Mouse (Mus musculus) midbrain, embryonic 12.5 days (tissue): ENCODE measurements at regions not wholly inside any gene's neighbourhood (a gene's known extent, or its start where the extent isn't known, plus 50 kb on each side); places are given as distances from the start of the nearest gene placed in this dataset.

Experiments
- ATAC-seq: fragments of 200-750 bp; cut with Nextera tagmentation; 2 replicates; pipeline ENCODE4 v1.8.0; 2017; ENCODE audit warnings: low read depth, moderate TSS enrichment, moderate library complexity; ENCODE audit not compliant: low FRiP score
- H3K27ac ChIP-seq: fragments of 300-500 bp; sonication (generic); replicated peaks from 2 replicates; pipeline ENCODE4 v1.5.1; 2016; ENCODE audit warnings: mild to moderate bottlenecking
- H3K27me3 ChIP-seq: fragments of 300-500 bp; sonication (generic); 2 replicates; pipeline ENCODE4 v1.6.1; 2016; ENCODE audit warnings: mild to moderate bottlenecking
- H3K36me3 ChIP-seq: fragments of 300-500 bp; sonication (generic); 2 replicates; pipeline ENCODE4 v1.6.1; 2016
- H3K4me1 ChIP-seq: fragments of 300-500 bp; sonication (generic); 2 replicates; pipeline ENCODE4 v1.6.1; 2016
- H3K4me2 ChIP-seq: fragments of 300-500 bp; sonication (generic); replicated peaks from 2 replicates; pipeline ENCODE4 v1.6.1; 2016; ENCODE audit warnings: mild to moderate bottlenecking, moderate library complexity
- H3K4me3 ChIP-seq: fragments of 300-500 bp; sonication (generic); 2 replicates; pipeline ENCODE4 v1.5.1; 2016; ENCODE audit warnings: mild to moderate bottlenecking
- H3K9ac ChIP-seq: fragments of 300-500 bp; sonication (generic); replicated peaks from 2 replicates; pipeline ENCODE4 v1.6.1; 2016; ENCODE audit warnings: mild to moderate bottlenecking, moderate library complexity
- H3K9me3 ChIP-seq: fragments of 300-500 bp; sonication (generic); 2 replicates; pipeline ENCODE4 v1.6.1; 2016; ENCODE audit warnings: mild to moderate bottlenecking
- WGBS: fragments of 180-500 bp; shearing (Covaris S2); methylation state at CpG from one replicate; pipeline ENCODE4 v1.1.7; 2016; 5-methylcytosine and 5-hydroxymethylcytosine counted together

DNA sequence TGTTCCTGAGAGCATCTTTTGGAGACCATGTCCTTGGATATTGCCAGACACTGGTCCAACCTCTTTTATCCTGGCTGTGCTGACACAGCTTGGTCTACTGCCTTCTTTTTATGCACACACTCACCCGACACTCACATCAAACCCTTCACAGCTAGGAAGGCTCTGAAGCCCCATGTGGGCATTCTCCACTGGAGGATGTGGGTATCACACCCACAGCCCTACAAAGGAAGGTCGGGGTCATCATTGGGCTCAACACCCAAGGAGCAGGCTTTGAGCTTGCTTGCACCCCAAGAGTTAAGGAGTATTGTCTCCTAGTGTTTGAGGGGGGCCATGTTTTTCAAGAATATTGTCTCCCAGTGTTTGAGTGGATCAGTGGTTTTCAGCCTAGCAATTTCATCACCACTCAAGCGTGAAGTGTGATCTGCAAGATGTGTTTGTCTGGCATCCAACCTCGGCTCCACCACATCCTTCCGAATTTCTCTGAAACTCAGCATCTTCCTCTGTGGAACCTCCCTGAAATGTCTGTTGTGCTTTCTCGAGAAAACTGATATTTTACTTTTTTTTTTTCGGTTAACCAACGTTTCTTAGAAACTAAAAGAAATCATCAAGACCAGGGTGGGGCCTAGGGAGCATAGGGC, 297.2 kb upstream of the Zmiz1 start:
- 83% methylated on average over 8 of the region's 8 CpGs for WGBS
- no peaks in the 10 kb centered on the region for H3K27me3 ChIP-seq
- ATAC-seq: no peak

DNA sequence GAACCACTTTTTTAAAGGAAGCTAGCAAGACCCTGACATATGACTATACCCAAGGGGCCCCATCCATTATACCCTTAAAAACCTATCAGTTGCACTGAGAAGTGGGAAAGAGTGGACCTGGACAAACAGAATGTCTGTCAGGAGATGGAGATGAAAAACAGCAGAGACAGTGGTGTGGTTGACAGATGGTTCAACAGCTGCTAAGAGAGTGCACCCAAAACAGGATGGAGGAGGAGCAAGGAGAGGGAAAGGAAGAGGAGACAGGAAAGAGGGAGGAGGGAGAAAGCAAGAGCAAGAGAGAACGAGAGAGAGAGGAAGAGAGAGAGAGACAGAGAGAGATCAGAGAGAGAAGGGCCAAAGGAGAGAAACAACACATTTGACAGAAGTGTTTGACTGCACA, 292.8 kb upstream of the Zmiz1 start:
- H3K27ac ChIP-seq: no peak overlapping the region
- no peak overlapping the region for H3K4me3 ChIP-seq
- no peak for ATAC-seq
- whole genome bisulfite sequencing: 19% methylated on average over 1 of the region's 1 CpGs
- no peaks in the 10 kb centered on the region for H3K27me3 ChIP-seq
- H3K4me2 ChIP-seq: no peak overlapping the region
- no peaks in the 10 kb centered on the region for H3K36me3 ChIP-seq
- no peaks in the 10 kb centered on the region for H3K9me3 ChIP-seq
- H3K4me1 ChIP-seq: peaks cover 4% of the 10 kb centered on the region; the same call in 1 of the 2 replicates
- no peak overlapping the region for H3K9ac ChIP-seq

More for the DNA sequence above, 297.2 kb upstream of the Zmiz1 start:
- no peaks in the 10 kb centered on the region for H3K4me1 ChIP-seq
- H3K4me3 ChIP-seq: no peak overlapping the region
- no peaks in the 10 kb centered on the region for H3K36me3 ChIP-seq
- H3K9ac ChIP-seq: no peak overlapping the region
- H3K9me3 ChIP-seq: no peaks in the 10 kb centered on the region
- no peak overlapping the region for H3K27ac ChIP-seq
- H3K4me2 ChIP-seq: no peak overlapping the region

DNA sequence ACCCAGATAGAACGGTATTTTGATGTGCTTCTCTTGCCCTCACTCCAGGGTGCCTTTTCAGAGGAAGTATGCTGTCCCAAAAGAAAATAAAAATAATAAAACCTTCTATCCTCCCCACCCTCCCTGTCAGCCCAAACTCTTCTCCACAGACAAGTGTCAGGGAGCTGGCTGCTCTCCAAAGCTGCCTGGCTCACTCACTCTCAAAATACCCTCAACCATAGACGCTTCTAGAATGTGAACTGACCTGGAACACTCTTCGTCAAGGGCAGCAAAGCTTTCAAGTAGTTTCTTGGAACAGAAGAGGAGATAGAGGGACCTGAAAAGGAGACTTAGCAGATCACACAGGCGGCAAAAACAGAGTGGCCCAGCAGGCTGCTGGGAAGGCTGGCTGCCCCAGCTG, 291.4 kb upstream of the Zmiz1 start:
- no peak overlapping the region for H3K4me3 ChIP-seq
- WGBS: 43% methylated on average over 4 of the region's 4 CpGs
- no peak overlapping the region for H3K4me2 ChIP-seq
- H3K9me3 ChIP-seq: no peaks in the 10 kb centered on the region
- no peak for ATAC-seq
- peaks cover 4% of the 10 kb centered on the region; the same call in 1 of the 2 replicates for H3K4me1 ChIP-seq
- no peak overlapping the region for H3K9ac ChIP-seq
- no peaks in the 10 kb centered on the region for H3K36me3 ChIP-seq
- H3K27me3 ChIP-seq: no peaks in the 10 kb centered on the region
- no peak overlapping the region for H3K27ac ChIP-seq

DNA sequence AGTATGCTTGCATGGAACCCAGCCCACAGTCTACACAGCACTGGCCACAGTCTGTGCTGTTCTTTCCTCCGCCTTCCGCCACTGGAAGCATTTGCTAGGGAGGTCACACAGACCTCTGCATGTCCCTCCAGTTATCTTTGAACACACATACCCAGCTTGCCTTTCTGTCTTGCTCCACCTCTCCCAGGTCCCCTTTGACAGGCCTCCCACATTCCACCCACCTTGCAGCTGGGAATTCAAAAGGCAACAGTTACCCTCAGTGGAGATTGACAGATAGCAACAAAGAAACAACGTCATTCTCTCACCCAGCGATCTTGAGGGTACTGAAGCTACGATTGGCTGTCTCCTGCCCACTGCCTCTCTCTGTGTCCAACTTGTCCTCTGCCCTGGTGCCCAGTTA, 290.7 kb upstream of the Zmiz1 start:
- Histone ChIP-seq H3K27ac (no peak overlapping the region), H3K9me3 (no peaks in the 10 kb centered on the region), H3K4me2 (no peak overlapping the region), H3K4me3 (no peak overlapping the region), H3K9ac (no peak overlapping the region), H3K27me3 (no peaks in the 10 kb centered on the region), H3K4me1 (peaks cover 4% of the 10 kb centered on the region; the same call in 1 of the 2 replicates), H3K36me3 (no peaks in the 10 kb centered on the region)
- ATAC-seq: no peak
- WGBS: 66% methylated on average over 5 of the region's 5 CpGs

DNA sequence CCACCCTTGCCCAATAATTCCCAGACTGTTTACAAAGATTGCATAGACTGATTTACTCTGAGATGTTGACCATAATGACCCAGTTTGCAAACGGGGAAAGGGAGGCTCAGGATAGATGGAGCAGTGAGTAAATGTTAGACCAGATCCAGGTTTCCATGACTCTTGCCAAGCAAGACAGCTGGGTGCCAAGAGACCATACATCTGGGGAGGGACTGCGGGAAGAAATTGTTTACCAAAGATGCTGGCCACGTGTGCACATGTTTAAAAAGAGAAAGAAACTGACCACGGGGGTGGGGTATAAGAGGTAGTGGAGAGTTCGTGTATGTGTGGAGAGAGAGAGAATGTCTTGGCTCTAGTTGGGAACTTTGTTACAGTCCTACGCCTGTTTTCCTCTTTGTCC, 285.7 kb upstream of the Zmiz1 start:
- Histone ChIP-seq H3K4me3 (no peak overlapping the region), H3K9ac (no peak overlapping the region), H3K9me3 (no peaks in the 10 kb centered on the region), H3K36me3 (no peaks in the 10 kb centered on the region), H3K4me2 (no peak overlapping the region), H3K4me1 (0 out of 2 replicates have a peak, but pooled peaks cover 2% of the 10 kb centered on the region), H3K27ac (no peak overlapping the region), H3K27me3 (no peaks in the 10 kb centered on the region)
- no peak for ATAC-seq
- WGBS: 75% methylated on average over 6 of the region's 6 CpGs

DNA sequence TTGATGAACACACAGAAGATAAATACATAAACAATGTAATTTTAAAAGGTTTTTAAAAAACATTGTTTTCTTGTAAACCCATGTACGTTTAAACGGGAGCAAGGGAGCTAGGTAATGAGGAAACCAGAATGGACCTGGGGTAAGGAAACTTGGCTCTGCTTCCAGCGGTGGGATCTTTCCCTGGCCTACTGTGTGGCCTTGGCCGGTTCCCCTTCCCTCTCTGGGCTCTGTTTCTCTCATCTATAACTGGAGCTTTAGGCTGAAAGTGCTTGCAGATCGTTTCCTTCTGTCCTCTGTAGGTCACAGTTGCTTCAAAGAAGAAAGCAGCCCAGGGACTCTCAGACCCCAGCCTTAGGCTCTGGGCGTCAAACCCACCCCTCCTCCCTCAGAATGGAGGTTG, 285.1 kb upstream of the Zmiz1 start:
- Histone ChIP-seq H3K4me3 (no peak overlapping the region), H3K4me2 (no peak overlapping the region), H3K9ac (no peak overlapping the region), H3K27ac (no peak overlapping the region), H3K9me3 (no peaks in the 10 kb centered on the region), H3K4me1 (no peaks in the 10 kb centered on the region), H3K27me3 (no peaks in the 10 kb centered on the region), H3K36me3 (no peaks in the 10 kb centered on the region)
- no peak for ATAC-seq
- 77% methylated on average over 6 of the region's 6 CpGs for WGBS

DNA sequence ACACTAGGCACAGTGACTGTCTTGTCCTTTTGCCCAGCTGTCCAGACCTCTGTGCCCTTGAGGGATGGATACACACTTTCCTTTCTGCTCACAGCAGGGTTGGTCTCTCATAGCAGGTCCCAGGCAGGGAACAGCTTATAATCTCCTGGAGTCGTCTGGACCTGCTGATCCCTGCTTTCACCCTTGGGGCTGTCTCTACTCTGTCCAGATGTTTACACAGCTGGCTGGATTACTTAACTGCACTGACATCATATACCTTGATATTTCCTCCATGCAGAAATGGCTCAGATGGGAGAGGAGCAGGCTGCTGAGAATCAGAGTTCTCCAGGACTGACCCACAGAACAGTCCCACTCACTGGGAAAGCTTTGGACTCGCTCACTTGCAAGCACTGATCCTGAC, 284.6 kb upstream of the Zmiz1 start:
- Histone ChIP-seq H3K4me1 (no peaks in the 10 kb centered on the region), H3K27ac (no peak overlapping the region)
- 48% methylated on average over 2 of the region's 2 CpGs for WGBS

DNA sequence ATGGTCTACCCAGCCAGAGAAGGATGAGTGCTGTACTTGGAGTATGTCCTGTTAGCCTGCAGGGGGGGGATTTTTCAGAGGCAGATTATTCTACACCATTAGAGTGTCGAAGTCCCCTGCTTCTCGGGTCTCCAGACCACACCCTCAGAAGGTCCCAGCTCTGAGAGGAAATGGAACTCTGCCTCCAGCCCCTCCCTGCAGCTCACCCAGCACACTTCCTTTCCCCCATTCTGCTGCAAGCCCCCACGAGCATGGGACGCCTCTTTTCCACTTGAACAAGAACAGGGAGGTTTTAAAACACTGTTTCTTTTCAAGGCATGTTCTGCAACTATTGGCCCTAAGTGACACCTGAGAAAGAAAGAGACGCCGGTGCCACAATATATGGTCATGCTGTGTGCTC, 282.8 kb upstream of the Zmiz1 start:
- Histone ChIP-seq H3K27me3 (no peaks in the 10 kb centered on the region), H3K4me1 (no peaks in the 10 kb centered on the region), H3K9ac (no peak overlapping the region), H3K4me2 (no peak overlapping the region), H3K27ac (no peak overlapping the region), H3K4me3 (no peak overlapping the region), H3K36me3 (no peaks in the 10 kb centered on the region), H3K9me3 (no peaks in the 10 kb centered on the region)
- no peak for ATAC-seq
- 75% methylated on average over 6 of the region's 6 CpGs for WGBS

More for the DNA sequence above, 284.6 kb upstream of the Zmiz1 start:
- no peaks in the 10 kb centered on the region for H3K36me3 ChIP-seq
- H3K4me2 ChIP-seq: no peak overlapping the region
- ATAC-seq: no peak
- H3K9ac ChIP-seq: no peak overlapping the region
- no peaks in the 10 kb centered on the region for H3K27me3 ChIP-seq
- H3K9me3 ChIP-seq: no peaks in the 10 kb centered on the region
- no peak overlapping the region for H3K4me3 ChIP-seq

DNA sequence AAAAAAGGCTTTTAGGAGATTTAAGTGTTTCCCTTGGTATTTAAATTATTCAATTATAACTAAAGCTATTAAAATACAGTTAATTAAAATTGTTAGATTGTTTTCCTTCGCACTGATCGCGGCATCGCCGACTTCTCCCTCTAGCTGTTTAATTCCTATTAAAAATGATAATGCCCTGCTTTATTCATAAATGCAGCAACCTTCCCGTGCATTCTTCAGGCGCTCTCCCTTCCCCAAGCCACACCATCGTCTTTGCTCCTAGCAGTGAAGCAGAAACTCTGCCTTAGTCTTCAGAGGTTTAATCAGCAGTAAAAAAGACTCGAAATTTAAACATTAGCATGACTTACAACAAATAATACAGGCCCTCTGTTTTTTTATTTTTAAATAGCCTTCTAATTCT, 278.9 kb upstream of the Zmiz1 start:
- Histone ChIP-seq H3K9me3 (no peaks in the 10 kb centered on the region), H3K27me3 (peaks cover 10% of the 10 kb centered on the region; the same call in 1 of the 2 replicates), H3K4me3 (no peak overlapping the region), H3K27ac (no peak overlapping the region), H3K9ac (no peak overlapping the region), H3K4me2 (no peak overlapping the region), H3K36me3 (no peaks in the 10 kb centered on the region), H3K4me1 (no peaks in the 10 kb centered on the region)
- ATAC-seq: no peak
- WGBS: 68% methylated on average over 9 of the region's 9 CpGs

DNA sequence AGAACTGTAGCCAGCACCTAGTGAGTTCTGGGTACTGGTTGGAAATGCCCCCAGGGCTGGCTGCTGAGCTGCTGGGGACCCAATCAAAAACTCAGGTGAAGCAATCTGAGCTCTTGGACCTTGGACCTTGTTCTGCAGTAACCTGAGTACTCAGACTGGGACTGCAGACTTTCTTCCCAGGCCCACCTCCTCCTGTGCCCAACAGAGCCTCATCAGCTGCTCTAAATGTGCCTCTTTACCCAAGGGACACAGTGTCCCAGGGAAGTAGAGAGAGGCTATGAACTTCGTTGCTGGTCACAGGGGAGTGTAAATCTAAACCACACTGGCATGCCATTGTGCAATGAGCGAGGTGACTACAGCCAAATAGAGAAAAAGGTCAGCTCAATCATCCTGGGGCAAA, 277.6 kb upstream of the Zmiz1 start:
- ATAC-seq: no peak
- Histone ChIP-seq H3K4me2 (no peak overlapping the region), H3K36me3 (no peaks in the 10 kb centered on the region), H3K27ac (no peak overlapping the region), H3K9ac (no peak overlapping the region), H3K4me1 (peaks cover 11% of the 10 kb centered on the region), H3K27me3 (peaks cover 10% of the 10 kb centered on the region; the same call in 1 of the 2 replicates), H3K9me3 (no peaks in the 10 kb centered on the region), H3K4me3 (no peak overlapping the region)
- WGBS: 58% methylated on average over 2 of the region's 2 CpGs

DNA sequence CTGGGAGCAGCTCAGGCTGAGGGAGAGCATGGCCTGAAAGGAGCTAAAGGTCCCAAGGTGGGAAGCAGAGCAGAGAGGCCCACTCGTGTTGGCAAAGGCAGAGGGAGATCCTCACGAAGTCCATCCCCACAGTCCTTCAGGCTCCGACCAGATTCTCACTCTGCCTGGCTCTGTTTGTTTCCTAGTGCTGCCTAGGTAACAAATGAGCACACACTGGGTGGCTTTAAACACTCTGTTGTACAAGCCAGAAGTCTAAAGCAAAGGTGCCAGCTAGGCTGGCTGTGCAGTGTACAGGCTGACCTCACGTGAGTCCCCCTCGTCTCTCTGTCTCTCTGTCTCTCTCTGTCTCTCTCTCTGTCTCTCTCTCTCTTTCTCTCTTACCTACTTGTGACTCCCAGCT, 274.9 kb upstream of the Zmiz1 start:
- Histone ChIP-seq H3K27ac (no peak overlapping the region), H3K36me3 (no peaks in the 10 kb centered on the region), H3K4me3 (no peak overlapping the region), H3K9me3 (no peaks in the 10 kb centered on the region), H3K4me2 (no peak overlapping the region), H3K27me3 (peaks cover 10% of the 10 kb centered on the region; the same call in 1 of the 2 replicates), H3K4me1 (peaks cover 16% of the 10 kb centered on the region), H3K9ac (no peak overlapping the region)
- ATAC-seq: no peak
- 75% methylated on average over 5 of the region's 5 CpGs for WGBS

DNA sequence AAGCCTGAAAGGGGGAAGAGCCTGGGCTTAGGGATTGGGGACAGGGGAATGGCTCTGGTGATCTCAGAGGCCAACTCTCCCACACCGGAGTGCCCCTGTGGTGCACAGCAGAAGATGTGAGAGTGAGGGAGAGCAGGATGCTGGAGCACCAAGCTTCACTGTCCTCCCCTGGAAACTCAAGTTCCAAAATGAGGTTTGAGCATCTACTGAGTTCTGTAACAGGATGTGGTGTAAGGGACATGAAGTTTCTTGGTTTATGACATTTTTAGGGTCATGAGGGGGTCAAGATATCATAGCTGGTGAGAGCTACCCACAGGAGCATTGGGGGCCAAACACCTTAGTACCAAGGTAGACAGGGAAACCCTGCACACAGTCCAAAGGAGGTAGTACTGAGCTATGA, 274.1 kb upstream of the Zmiz1 start:
- Histone ChIP-seq H3K4me3 (no peak overlapping the region), H3K9ac (no peak overlapping the region), H3K27ac (no peak overlapping the region), H3K36me3 (no peaks in the 10 kb centered on the region), H3K4me2 (no peak overlapping the region), H3K4me1 (peaks cover 16% of the 10 kb centered on the region), H3K9me3 (no peaks in the 10 kb centered on the region), H3K27me3 (peaks cover 10% of the 10 kb centered on the region; the same call in 1 of the 2 replicates)
- no peak for ATAC-seq
- 80% methylated on average over 1 of the region's 1 CpGs for WGBS

DNA sequence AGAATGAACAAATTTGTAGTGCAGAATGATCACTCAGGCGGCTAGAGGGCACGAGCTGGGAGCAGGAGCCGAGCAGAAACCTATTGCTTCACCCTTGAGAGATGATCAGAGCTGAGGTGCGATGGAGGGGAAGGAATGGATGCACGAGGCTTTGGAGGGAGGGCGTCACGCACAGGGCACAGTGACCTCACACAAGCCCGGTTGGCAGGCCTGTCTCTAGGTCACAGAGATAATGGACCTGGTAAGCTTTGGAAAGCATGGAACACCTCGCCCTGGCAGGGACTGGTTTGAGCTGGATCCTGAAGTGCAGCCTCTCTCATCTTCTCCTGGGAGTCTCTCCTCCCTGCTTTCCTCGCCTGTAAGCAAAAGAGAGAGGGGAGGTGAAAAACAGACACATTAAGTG, 273.4 kb upstream of the Zmiz1 start:
- WGBS: 36% methylated on average over 10 of the region's 10 CpGs
- Histone ChIP-seq H3K27ac (peak overlapping the region; percentile 62), H3K27me3 (peaks cover 10% of the 10 kb centered on the region; the same call in 1 of the 2 replicates), H3K4me3 (no peak overlapping the region), H3K4me1 (peaks cover 16% of the 10 kb centered on the region), H3K4me2 (no peak overlapping the region), H3K9ac (no peak overlapping the region), H3K36me3 (no peaks in the 10 kb centered on the region), H3K9me3 (no peaks in the 10 kb centered on the region)
- ATAC-seq: 0 out of 2 replicates have a peak, but pooled peaks have one; percentile 20
